Mouse (Mus musculus): Measurements from ENCODE around the gene Spo11.

GRCm38 (mm10) chr2:173041893-173042292 is 64.4 kb downstream of the Spo11 start:
- TF ChIP-seq CTCF (conservative IDR thresholded peaks at IDR 0.05; ENCODE audit: insufficient read depth, insufficient read length, low read depth, low read length) (no peak), POLR2A (IDR thresholded peaks at IDR 0.05; ENCODE audit: low read depth, low read length) (no peak)

All from kidney, adult 2 months (tissue).